Mouse (Mus musculus) liver, embryonic 14.5 days (tissue): ENCODE measurements at regions not wholly inside any gene's neighbourhood (a gene's known extent, or its start where the extent isn't known, plus 50 kb on each side); places are given as distances from the start of the nearest gene placed in this dataset.

Experiments
- CTCF ChIP-seq: IDR thresholded peaks from 2 replicates; pipeline ENCODE4 v1.5.1; 2016; ENCODE audit warnings: antibody characterized with exemption, low read depth, control low read depth
- EP300 ChIP-seq: IDR thresholded peaks from 2 replicates; pipeline ENCODE4 v1.6.1; 2016; ENCODE audit warnings: antibody characterized with exemption, low read depth

DNA sequence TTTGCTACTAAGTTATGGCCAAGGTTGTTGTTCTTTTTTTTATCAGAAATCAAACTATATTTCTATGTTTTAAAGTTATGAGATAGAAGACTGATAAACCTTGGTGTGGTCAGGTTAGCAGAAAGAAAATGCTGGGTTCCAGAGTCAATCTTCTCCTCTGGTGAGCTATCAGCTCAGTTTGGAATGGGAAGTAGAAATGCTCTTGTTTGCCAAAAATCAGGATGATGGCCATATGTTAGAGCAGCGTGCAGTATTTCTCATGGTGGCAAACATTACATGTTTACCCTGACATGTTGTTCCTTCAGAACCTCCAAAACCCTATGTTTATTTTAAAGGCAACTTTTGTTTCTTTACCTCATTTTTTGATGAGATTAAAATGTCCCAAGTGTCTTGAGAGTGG is 279.5 kb upstream of the Gdi2 start:
- TF ChIP-seq CTCF (no peak), EP300 (no peak)
